Mouse (Mus musculus) liver, adult (tissue): ENCODE results near the gene Kcnk3.
A peak's percentile ranks its signal among the peaks of the same experiment; 100 is the strongest.

ENCODE experiments used
- GATA4 ChIP-seq: IDR thresholded peaks from 2 replicates; pipeline ENCODE4 v1.6.1; 2014; ENCODE audit warnings: mild to moderate bottlenecking, low read length; ENCODE audit not compliant: insufficient replicate concordance

Gene Kcnk3

DNA sequence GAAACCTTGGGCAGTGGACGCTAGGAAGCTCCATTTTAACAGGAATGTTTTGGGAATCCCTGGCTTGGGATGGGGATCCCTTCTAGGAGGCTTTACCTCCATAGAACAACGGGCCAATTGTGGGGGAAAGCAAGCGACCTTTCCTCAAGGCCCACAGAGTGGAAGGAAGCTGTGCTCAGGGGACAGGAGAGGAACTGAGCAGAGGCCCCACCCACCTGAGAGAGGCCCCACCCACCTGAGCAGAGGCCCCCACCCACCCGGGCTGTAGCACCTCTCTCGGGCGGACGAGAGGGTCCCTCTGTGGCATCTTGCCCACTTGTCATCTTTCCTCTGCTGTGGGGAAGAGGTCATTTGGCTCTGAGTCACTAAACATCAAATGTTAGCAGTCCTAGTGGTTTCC lies 49.0 kb downstream of the Kcnk3 start:
- TF ChIP-seq GATA4, result no peak

DNA sequence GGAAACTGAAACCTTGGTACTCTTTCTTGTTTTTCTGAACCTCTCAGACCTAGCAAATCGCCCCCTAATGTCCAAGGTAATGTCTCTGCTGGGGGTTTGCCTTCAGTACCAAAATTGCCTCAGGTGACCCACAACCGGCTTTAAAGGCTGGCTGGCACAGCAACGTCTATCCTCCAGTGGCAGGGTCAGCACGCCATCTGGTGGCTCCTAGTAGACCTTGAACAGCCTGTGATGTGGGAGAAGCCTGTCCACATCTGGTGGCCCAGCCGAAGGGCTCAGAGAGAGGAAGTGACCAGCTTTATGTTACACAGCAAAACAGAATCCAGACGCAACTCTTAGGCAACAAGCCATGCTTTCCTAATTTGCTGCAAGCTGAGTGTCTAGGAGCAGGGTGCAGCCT lies 50.1 kb downstream of the Kcnk3 start:
- TF ChIP-seq GATA4, result no peak

DNA sequence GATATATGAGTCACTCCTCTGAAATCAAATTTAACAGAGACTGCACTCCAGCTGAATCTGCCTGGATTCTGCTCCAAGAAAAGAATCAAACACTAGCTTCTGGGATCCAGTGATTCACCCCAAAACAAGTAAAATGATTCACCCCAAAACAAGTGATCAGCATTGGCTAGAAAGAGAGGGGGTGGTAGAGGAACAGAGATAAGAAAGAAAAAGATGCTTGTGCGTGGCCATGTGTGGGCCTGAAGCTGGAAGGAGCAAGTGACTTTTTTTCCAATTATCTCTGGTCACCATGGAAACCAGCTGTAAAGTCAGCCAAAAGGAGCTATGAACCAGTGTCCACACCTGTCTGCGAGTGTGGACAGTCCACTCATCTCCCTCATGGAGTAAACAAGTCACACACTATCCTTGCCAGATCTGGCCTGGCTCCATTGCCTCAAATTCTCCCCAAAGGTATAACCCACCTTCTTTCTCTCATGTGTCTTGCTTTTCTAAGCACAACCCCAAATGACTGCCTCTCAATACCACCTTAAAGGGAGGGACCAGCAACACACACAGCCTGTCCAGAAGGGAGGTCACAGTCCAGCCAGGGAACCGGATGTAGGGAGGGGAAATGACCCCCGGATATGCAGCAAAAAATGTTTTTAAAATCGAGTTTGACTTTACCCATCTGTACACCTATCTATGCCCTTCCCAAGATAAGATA lies 55.7 kb downstream of the Kcnk3 start:
- 0 out of 2 replicates have a peak, but pooled peaks have one; percentile 76 for TF ChIP-seq GATA4

DNA sequence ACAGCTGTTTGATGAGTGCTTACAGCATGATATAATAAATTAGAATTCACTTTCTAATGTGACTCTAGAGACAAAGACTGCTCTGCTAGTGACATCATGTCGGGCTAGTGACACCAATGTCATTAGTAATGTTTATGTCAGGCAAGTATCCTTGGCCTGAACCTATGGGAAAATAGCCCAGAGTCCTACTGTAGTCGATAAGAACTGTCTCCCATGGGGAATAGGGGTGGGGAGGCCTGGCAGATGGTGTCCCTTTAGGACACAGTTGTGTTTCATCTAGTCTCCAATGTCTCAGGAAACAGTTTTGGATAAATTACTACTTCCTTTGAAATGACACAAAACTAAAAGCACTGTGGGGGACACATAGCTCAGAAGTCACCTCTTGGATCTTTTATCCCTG lies 58.1 kb downstream of the Kcnk3 start:
- no peak for TF ChIP-seq GATA4

DNA sequence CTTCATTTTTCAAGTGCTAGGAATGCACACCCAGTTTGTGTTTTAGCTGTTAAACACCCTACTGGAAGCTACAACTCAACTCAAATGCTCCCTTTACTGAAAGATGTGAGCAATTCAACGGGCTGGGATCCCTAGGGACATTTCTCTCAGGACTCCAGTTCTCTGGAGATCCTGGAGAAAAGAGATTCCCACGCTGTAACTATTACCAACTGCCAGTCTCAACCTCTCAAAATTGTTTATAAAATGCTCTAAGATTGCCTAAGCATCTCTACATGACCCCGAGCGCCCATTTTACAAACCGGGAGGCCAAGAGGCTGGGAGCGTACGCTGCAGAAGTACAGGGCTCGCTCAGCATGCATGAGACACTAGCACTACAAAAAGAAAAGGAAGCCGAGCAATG lies 59.4 kb downstream of the Kcnk3 start:
- no peak for TF ChIP-seq GATA4

DNA sequence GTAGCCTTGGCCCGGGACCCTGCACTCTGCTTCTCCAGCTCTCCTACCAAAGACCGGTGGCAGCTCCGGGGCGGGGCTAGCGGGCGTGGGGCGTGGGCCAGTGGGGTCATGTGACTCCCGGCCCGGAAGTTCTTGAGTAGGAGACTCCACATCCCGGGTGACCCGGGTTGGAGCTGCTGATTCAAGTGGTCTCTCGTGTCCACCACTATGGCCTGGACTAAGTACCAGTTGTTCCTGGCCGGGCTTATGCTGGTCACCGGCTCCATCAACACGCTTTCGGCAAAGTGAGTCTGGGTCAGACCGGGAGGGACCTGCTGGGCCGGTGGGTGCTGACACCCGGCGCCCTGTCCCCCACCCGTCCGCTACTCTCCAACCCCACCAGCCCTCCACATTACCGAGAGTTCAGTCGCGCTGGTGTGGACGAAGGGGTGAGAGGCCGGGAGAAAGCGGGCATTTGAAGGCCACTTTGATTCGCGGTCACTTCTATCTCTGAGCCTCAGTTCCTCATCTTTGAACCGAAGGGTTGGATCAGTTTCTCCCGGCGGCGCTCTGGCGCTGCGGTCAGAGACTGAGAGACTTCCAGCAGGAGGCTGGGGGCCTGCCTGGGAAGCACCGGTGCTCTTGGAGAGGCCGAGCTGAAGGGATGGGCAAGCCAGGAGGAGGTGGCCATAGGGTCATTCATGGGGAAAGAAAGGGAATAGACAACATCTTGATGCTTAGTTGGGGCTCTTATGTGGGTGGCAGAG lies 60.0 kb downstream of the Kcnk3 start, which contains the start of gene Slc35f6:
Slc35f6 (plus strand) TSS at position 119 of the 746 bp plus-strand sequence.
- no peak for TF ChIP-seq GATA4

DNA sequence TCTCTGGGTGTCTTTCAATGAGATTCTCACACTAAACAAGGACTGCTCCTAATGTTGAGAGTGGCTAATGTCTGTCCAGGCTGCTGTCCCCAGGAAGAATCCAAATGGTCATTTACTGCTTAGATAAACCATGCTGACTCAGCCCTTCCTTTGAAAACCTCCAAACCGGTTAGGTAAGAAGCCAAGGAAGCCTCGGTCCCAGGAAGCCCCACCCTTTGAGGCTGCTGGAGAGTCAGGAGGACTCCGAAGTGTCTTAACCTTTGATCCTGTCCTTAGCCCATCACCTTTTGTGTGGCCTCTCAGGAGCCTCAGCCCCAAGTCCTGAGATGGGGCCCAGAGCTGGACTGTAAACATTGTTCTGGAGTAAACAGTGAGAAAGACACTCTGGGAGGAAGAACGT lies 61.6 kb downstream of the Kcnk3 start:
- TF ChIP-seq GATA4, result no peak

DNA sequence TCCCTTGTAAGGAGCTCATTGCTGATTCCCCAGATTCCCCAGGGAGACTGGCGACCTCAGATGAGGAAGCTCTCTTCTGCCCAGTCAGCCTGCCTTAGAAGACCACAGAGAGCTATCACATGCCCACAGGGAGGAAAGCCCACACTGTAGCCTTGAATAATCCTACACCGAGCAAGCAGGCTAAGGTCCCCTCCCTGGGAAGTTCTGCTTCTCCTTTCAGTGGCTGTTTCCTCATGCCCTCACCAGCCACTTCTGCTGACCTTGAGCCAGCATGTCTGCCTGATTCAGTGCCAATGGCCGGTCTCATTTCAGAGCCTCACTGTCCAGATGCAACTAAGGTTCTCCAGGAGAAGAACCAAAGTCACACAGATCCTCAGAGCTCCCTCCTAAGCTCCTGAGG lies 62.8 kb downstream of the Kcnk3 start:
- TF ChIP-seq GATA4, result no peak

DNA sequence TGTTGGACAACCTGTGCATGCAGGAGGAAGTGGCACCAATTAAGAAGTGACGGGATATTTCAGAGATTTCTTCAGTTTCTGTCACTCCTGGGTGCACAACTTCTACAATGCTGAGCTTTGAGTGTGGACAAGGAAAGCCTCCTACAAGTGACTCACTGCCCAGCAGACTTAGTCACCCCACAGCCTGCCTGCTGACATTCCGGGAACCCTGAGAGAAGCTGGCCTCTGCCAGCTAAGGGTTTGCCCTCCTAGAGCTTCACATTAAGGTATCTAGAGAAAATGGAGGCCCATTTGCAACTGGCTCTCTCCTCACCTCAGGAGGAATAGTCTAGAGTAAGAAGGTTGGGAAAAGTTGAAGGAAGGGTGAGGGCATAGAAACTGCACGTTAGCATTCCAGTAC lies 63.6 kb downstream of the Kcnk3 start:
- TF ChIP-seq GATA4, result no peak

DNA sequence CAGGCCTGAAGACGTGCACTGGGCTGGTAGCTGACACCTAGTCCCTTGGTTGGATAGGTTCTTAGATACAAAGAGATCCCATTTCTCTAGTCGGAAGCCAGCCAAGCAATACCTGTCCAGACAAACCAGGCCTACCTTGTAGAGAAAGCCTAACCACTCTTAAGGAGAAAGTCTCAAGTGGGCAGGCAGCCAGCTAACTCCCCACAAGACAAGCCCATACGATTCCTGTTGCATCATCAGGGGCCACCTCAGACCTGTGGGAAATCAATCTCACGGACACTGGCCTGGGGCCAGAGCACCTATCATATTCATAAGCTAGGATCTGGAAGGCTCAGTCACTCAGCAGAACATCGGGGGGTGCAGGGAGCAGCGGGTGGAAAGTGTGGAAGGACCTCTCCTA lies 65.3 kb downstream of the Kcnk3 start:
- no peak for TF ChIP-seq GATA4

DNA sequence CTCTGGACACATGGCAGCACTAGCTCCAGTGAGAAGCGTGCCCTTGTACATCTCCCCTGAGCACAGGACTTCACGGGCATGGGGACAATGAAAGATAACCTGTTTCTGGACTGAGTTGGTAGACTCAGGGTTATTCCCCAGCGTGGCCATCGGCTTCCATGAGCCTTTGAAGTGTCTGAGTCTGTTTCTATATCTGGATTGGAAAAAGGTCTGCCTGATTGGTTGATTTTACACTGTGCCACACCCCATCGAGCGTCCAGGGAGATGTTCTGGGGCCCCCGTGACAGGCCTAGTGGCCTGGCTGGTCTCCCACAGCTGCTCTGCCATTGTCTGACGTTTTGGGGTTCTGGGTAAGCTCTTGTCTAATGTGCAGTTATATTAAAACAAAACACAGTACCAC lies 67.1 kb downstream of the Kcnk3 start:
- TF ChIP-seq GATA4, result no peak

DNA sequence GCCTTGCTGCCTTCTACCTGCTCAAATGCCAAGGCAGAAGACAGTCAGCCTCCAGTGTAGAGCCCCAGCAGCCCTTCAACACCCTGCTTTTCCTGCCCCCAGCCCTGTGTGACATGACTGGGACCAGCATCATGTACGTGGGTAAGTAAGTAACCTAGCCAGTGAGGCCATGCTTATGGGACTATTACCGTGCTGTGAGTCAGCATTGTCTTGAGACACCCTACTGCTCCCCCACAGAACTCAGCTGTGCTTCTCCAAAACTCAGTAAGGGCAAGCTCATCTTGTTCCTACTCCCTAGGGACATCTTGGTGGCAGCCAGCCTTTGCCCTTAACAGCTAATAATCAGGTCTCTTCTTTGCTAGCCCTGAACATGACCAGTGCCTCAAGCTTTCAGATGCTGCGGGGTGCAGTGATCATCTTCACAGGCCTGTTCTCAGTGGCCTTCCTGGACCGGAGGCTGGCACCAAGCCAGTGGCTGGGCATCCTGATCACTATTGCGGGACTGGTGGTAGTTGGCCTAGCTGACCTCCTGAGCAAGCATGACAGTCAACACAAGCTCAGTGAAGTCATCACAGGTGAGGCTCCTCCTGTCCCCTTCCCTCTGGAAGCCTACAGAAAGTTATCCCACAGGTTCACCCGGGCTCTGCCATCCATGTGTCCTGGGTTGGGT lies 67.7 kb downstream of the Kcnk3 start:
- TF ChIP-seq GATA4, result no peak

DNA sequence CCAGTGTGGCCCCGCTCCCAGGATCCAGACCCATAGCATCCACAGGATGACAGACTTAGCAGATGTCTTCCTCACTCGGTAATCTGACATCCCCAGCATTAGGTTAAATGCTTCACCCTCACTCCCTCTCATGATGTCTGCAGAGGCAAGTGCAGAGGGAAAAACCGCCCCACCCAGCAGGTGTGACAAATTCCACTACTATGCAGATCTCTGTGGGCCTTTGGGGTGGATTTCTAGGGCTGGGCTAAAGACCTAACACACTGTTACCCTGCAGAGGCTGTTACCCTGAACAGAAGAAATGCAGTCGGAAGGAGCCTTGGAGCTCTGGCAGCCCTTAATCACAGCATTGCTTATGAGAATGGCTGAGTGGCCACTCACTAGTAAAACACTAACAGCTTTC lies 71.1 kb downstream of the Kcnk3 start:
- TF ChIP-seq GATA4, result no peak

DNA sequence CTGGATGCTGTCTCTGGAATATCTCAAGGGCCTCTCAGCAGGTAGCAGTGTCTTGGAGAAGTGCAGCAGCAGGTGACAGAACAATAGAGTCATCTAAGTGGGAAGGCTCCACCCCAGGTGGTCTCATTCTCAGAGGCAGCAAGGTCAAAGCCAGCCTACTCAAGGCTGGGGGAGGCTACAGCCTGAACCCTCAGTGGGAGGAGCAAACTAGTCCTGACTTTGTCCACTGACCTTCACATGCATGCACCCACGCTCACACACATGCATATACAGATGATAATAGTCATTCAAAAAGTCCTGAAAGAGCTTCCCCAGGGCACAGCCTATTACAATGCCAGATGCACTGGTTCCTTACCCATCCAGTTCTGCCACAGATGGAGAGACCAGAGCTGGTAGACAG lies 72.3 kb downstream of the Kcnk3 start:
- TF ChIP-seq GATA4, result no peak

DNA sequence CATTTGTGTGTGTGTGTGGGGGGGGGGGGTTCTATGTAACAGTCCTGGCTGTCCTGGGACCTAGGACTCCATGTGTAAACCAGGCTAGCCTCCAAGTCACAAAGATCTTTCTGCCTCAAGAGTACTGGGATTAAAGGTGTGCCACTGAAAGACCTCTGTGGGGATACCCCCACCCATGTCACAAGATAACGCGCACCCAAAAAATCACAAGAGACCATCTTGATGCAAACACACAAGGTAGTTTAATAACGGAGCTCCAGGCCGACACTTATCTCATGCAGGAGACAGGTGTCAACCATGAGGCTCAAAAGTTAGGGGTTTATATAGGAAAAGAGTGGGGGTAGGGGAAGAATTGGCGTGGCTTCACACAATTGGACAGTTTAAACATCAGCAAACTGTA lies 72.8 kb downstream of the Kcnk3 start:
- TF ChIP-seq GATA4, result no peak

DNA sequence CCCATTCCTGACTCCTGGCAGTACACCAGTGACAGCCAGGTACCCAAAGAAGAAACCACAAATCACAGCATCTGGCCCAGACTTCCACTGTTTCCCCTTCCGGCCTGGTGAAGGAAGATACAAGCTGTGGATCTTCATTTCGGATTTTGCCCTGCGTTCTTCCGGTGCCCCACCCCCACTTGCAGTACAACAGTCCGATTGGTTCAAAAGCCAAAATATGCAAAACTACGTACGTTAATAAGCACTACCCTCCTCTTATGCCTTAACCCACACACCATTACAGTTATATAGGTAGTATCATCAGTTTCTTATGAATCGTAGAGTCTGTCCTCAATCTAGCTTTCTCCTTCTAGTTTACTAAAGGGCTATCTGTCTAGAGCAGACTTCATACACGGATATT lies 77.4 kb downstream of the Kcnk3 start:
- TF ChIP-seq GATA4, result no peak

DNA sequence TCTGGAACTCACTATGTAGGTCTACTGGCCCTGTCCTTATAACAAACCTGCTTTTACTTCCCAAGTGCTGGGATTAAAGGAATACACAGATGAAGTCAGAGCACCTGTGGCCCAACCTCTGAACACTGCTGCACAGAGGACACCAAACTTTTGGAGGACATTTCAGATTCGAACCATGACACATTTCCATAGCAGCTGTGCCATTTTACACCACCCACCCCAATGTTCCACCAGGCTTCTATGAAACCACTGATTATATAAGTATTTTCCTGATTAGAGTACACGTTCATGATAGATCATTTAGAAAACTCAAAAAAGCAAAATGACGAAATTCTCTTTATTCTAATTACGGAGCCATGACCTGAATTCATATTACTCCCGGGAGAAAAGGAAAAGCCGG lies 78.0 kb downstream of the Kcnk3 start:
- TF ChIP-seq GATA4, result no peak
